Mouse (Mus musculus) forebrain, embryonic 13.5 days (tissue): ENCODE measurements around the gene 2310061I04Rik. TPM values are rescaled to one million over a fixed set of nuclear protein-coding genes. Genes with fewer than 3 reads are reported as not detected.
"Not testable (repeated sequence)": the region's sequence is repeated elsewhere in the genome, so short reads cannot be mapped to it uniquely, and the experiment has no call there.

Source experiments
- ATAC-seq: fragments of 200-750 bp; cut with Nextera tagmentation; 2 replicates; pipeline ENCODE4 v1.8.0; 2017
- H3K27ac ChIP-seq: fragments of 300-500 bp; sonication (generic); 2 replicates; pipeline ENCODE4 v1.5.1; 2015; ENCODE audit warnings: inconsistent platforms, mild to moderate bottlenecking, moderate library complexity
- H3K27me3 ChIP-seq: fragments of 300-500 bp; sonication (generic); 2 replicates; pipeline ENCODE4 v1.6.1; 2015; ENCODE audit warnings: mild to moderate bottlenecking, inconsistent platforms
- H3K36me3 ChIP-seq: fragments of 300-500 bp; sonication (generic); 2 replicates; pipeline ENCODE4 v1.6.1; 2015; ENCODE audit warnings: mild to moderate bottlenecking, inconsistent platforms; ENCODE audit not compliant: poor library complexity, severe bottlenecking
- H3K4me1 ChIP-seq: fragments of 300-500 bp; sonication (generic); 2 replicates; pipeline ENCODE4 v1.6.1; 2015; ENCODE audit warnings: inconsistent platforms
- H3K4me2 ChIP-seq: fragments of 300-500 bp; sonication (generic); 2 replicates; pipeline ENCODE4 v1.6.1; 2015; ENCODE audit warnings: inconsistent platforms, mild to moderate bottlenecking, moderate library complexity
- H3K4me3 ChIP-seq: fragments of 300-500 bp; sonication (generic); 2 replicates; pipeline ENCODE4 v1.5.1; 2015; ENCODE audit warnings: mild to moderate bottlenecking, inconsistent platforms
- H3K9ac ChIP-seq: fragments of 300-500 bp; sonication (generic); 2 replicates; pipeline ENCODE4 v1.6.1; 2015; ENCODE audit warnings: mild to moderate bottlenecking, inconsistent platforms
- H3K9me3 ChIP-seq: fragments of 300-500 bp; sonication (generic); replicated peaks from 2 replicates; pipeline ENCODE4 v1.6.1; 2016; ENCODE audit warnings: inconsistent platforms
- WGBS: fragments of 180-500 bp; shearing (Covaris S2); methylation state at CpG from one replicate; pipeline ENCODE4 v1.1.7; 2015; 5-methylcytosine and 5-hydroxymethylcytosine counted together
- polyA plus RNA-seq: library from polyadenylated mRNA; unstranded; fragments of >200 nt; fragmentation: Nextera tagmentation; extraction: Ambion mirVana; gene quantifications from 2 replicates; pipeline ENCODE4 v1.2.1, GENCODE M21; 2015

Gene 2310061I04Rik
- polyA plus RNA-seq = 31.6 and 36.6 TPM in 2 replicates

- peak; percentile 93 for ATAC-seq
- Histone ChIP-seq H3K4me3 (peak within 1 kb of the TSS; percentile 77), H3K4me2 (peak within 1 kb of the TSS; percentile 99), H3K4me1 (peaks cover 24% of the 10 kb centered on the region), H3K9ac (peak within 1 kb of the TSS; percentile 87), H3K27ac (peak within 1 kb of the TSS; percentile 94), H3K9me3 (no peaks in the 10 kb centered on the region), H3K27me3 (no peaks in the 10 kb centered on the region), H3K36me3 (peaks cover 69% of the 10 kb centered on the region)
- under 1% methylated on average over 79 of the region's 86 CpGs for WGBS
Measured at GRCm38 (mm10) chr17:35896781-35897643, at the start of gene 2310061I04Rik. Gene 2310061I04Rik (minus strand): TSS chr17:35897431.

GRCm38 (mm10) chr17:35939941-35940340, 42.7 kb upstream of the 2310061I04Rik start:
- 39% methylated on average over 1 of the region's 1 CpGs for WGBS
- Histone ChIP-seq H3K9me3 (no peaks in the 10 kb centered on the region), H3K9ac (no peak overlapping the region), H3K4me1 (no peaks in the 10 kb centered on the region), H3K27me3 (no peaks in the 10 kb centered on the region), H3K4me3 (no peak overlapping the region), H3K36me3 (no peaks in the 10 kb centered on the region), H3K27ac (no peak overlapping the region), H3K4me2 (no peak overlapping the region)
- ATAC-seq = no peak

- H3K9me3 ChIP-seq = no peaks in the 10 kb centered on the region
Measured at GRCm38 (mm10) chr17:35939108-35939507, 41.9 kb upstream of the 2310061I04Rik start.

GRCm38 (mm10) chr17:35937700-35938348, 40.6 kb upstream of the 2310061I04Rik start:
- Histone ChIP-seq H3K36me3 (no peaks in the 10 kb centered on the region), H3K4me1 (no peaks in the 10 kb centered on the region), H3K4me2 (no peak overlapping the region), H3K27ac (no peak overlapping the region), H3K9ac (no peak overlapping the region), H3K4me3 (no peak overlapping the region), H3K27me3 (no peaks in the 10 kb centered on the region), H3K9me3 (no peaks in the 10 kb centered on the region)
- 48% methylated on average over 2 of the region's 2 CpGs for WGBS
- peak; percentile 53; the same call in 1 of the 2 replicates for ATAC-seq

More at GRCm38 (mm10) chr17:35939108-35939507, 41.9 kb upstream of the 2310061I04Rik start:
- H3K27me3 ChIP-seq = no peaks in the 10 kb centered on the region
- no peak overlapping the region for H3K9ac ChIP-seq
- ATAC-seq = no peak
- WGBS = 44% methylated on average over 2 of the region's 2 CpGs
- H3K4me1 ChIP-seq = no peaks in the 10 kb centered on the region
- no peak overlapping the region for H3K4me3 ChIP-seq
- no peak overlapping the region for H3K4me2 ChIP-seq
- H3K36me3 ChIP-seq = no peaks in the 10 kb centered on the region
- H3K27ac ChIP-seq = no peak overlapping the region

- not testable (repeated sequence) for H3K9ac ChIP-seq, H3K27me3 ChIP-seq, ATAC-seq, H3K4me2 ChIP-seq, H3K4me3 ChIP-seq, H3K9me3 ChIP-seq, H3K4me1 ChIP-seq, H3K27ac ChIP-seq
- H3K36me3 ChIP-seq = peaks cover 11% of the 10 kb centered on the region
- WGBS = 91% methylated on average over 14 of the region's 14 CpGs
Measured at GRCm38 (mm10) chr17:35935763-35936162, 38.5 kb upstream of the 2310061I04Rik start.

- no peak overlapping the region for H3K9ac ChIP-seq
- no peak for ATAC-seq
- H3K36me3 ChIP-seq = peaks cover 42% of the 10 kb centered on the region
- no peaks in the 10 kb centered on the region for H3K4me1 ChIP-seq
- no peaks in the 10 kb centered on the region for H3K9me3 ChIP-seq
- no peak overlapping the region for H3K27ac ChIP-seq
- H3K27me3 ChIP-seq = no peaks in the 10 kb centered on the region
- H3K4me2 ChIP-seq = no peak overlapping the region
- no peak overlapping the region for H3K4me3 ChIP-seq
- WGBS = 86% methylated on average over 4 of the region's 4 CpGs
Measured at GRCm38 (mm10) chr17:35932608-35933007, 35.4 kb upstream of the 2310061I04Rik start.

- H3K9me3 ChIP-seq = no peaks in the 10 kb centered on the region
- no peaks in the 10 kb centered on the region for H3K4me1 ChIP-seq
- H3K27ac ChIP-seq = no peak overlapping the region
- ATAC-seq = no peak
- H3K4me3 ChIP-seq = no peak overlapping the region
- H3K27me3 ChIP-seq = no peaks in the 10 kb centered on the region
- H3K4me2 ChIP-seq = no peak overlapping the region
- H3K9ac ChIP-seq = no peak overlapping the region
- WGBS = 99% methylated on average over 12 of the region's 12 CpGs
- H3K36me3 ChIP-seq = peaks cover 61% of the 10 kb centered on the region
Measured at GRCm38 (mm10) chr17:35930627-35931026, 33.4 kb upstream of the 2310061I04Rik start.

GRCm38 (mm10) chr17:35929534-35929933, 32.3 kb upstream of the 2310061I04Rik start:
- 96% methylated on average over 2 of the region's 2 CpGs for WGBS
- H3K9ac ChIP-seq = no peak overlapping the region
- H3K9me3 ChIP-seq = no peaks in the 10 kb centered on the region
- no peak overlapping the region for H3K27ac ChIP-seq
- ATAC-seq = no peak
- H3K36me3 ChIP-seq = peaks cover 72% of the 10 kb centered on the region
- no peaks in the 10 kb centered on the region for H3K27me3 ChIP-seq
- no peaks in the 10 kb centered on the region for H3K4me1 ChIP-seq
- H3K4me2 ChIP-seq = no peak overlapping the region
- H3K4me3 ChIP-seq = no peak overlapping the region

- Histone ChIP-seq H3K4me3 (no peak overlapping the region), H3K27me3 (no peaks in the 10 kb centered on the region), H3K36me3 (peaks cover 84% of the 10 kb centered on the region), H3K9me3 (no peaks in the 10 kb centered on the region), H3K4me1 (no peaks in the 10 kb centered on the region), H3K9ac (no peak overlapping the region), H3K4me2 (no peak overlapping the region), H3K27ac (no peak overlapping the region)
- 74% methylated on average over 1 of the region's 1 CpGs for WGBS
- no peak for ATAC-seq
Measured at GRCm38 (mm10) chr17:35927471-35927870, 30.2 kb upstream of the 2310061I04Rik start.

GRCm38 (mm10) chr17:35923281-35923680, 26.1 kb upstream of the 2310061I04Rik start:
- Histone ChIP-seq H3K27ac (no peak overlapping the region), H3K9me3 (no peaks in the 10 kb centered on the region), H3K27me3 (no peaks in the 10 kb centered on the region), H3K9ac (no peak overlapping the region), H3K4me3 (no peak overlapping the region), H3K4me1 (peaks cover 29% of the 10 kb centered on the region), H3K4me2 (no peak overlapping the region), H3K36me3 (peaks cover 52% of the 10 kb centered on the region)
- no peak for ATAC-seq
- WGBS = 93% methylated on average over 4 of the region's 4 CpGs

GRCm38 (mm10) chr17:35922566-35922965, 25.3 kb upstream of the 2310061I04Rik start:
- Histone ChIP-seq H3K9me3 (no peaks in the 10 kb centered on the region), H3K9ac (no peak overlapping the region), H3K36me3 (peaks cover 45% of the 10 kb centered on the region), H3K4me1 (peaks cover 29% of the 10 kb centered on the region), H3K4me2 (no peak overlapping the region), H3K27me3 (no peaks in the 10 kb centered on the region), H3K4me3 (no peak overlapping the region), H3K27ac (0 out of 2 replicates have a peak overlapping the region, but pooled peaks have one; percentile 1)
- ATAC-seq = no peak
- 87% methylated on average over 3 of the region's 3 CpGs for WGBS

- Histone ChIP-seq H3K9me3 (no peaks in the 10 kb centered on the region), H3K36me3 (peaks cover 37% of the 10 kb centered on the region), H3K27ac (0 out of 2 replicates have a peak overlapping the region, but pooled peaks have one; percentile 99), H3K4me3 (no peak overlapping the region), H3K9ac (0 out of 2 replicates have a peak overlapping the region, but pooled peaks have one; percentile 14), H3K4me1 (peaks cover 29% of the 10 kb centered on the region), H3K27me3 (no peaks in the 10 kb centered on the region), H3K4me2 (no peak overlapping the region)
- ATAC-seq = no peak
- 93% methylated on average over 4 of the region's 4 CpGs for WGBS
Measured at GRCm38 (mm10) chr17:35921710-35922109, 24.5 kb upstream of the 2310061I04Rik start.
